Mouse (Mus musculus): Measurements from ENCODE around the gene Kcnj15. TPM values are rescaled to one million over a fixed set of nuclear protein-coding genes. Genes with fewer than 3 reads are reported as not detected.

The Kcnj15 gene
- 0.20 and 0.24 TPM in 2 replicates for polyA plus RNA-seq (2012; rRNA removed)

DNA sequence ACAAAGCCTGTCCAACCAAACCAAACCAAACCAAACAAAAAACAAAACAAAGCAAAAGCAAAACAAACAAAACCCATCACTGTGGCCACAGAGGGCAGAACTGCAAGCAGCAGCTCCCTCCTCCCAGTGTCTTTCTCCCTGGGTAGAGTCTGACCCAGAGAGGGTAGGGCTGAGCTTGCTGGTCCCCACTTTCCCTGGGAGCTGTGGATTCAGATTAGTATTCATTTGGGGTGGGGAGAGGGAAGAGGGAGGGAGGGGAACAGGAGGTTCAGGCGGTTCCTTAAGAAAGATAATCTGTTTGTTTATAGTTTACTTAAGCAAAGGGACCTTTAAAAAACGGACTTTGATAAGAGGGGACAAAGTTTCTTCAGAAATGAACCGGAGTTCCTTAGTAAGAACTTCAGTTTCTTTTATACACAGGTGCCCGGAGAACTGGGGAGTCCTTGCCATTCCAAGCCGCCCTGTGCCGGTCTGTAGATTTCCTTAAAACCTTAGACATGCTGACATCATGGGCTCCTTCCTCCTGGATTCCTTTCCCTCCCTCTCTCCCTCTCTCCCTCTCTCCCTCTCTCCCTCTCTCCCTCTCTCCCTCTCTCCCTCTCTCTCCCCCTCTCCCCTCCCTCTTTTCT, at the start of gene Kcnj15:
Gene Kcnj15 (plus strand): TSS at position 293 of the 629 bp plus-strand sequence.

